Mouse (Mus musculus): ENCODE measurements around the gene Tnfrsf23. TPM values are rescaled to one million over a fixed set of nuclear protein-coding genes. Genes with fewer than 3 reads are reported as not detected.
A peak's percentile ranks its signal among the peaks of the same experiment; 100 is the strongest.
"Not testable (repeated sequence)": the region's sequence is repeated elsewhere in the genome, so short reads cannot be mapped to it uniquely, and the experiment has no call there.

Gene Tnfrsf23
- polyA plus RNA-seq, 1 experiment from 2014 or later: 0.59 TPM

GRCm38 (mm10) chr7:143709395-143709794 is 23.7 kb upstream of the Tnfrsf23 start:
- no peak overlapping the region for H3K4me2 ChIP-seq
- H3K36me3 ChIP-seq: peaks cover 68% of the 10 kb centered on the region
- peaks cover 13% of the 10 kb centered on the region for H3K4me1 ChIP-seq (replicated peaks)
- H3K27me3 ChIP-seq: no peaks in the 10 kb centered on the region
- 0 out of 2 replicates have a peak overlapping the region, but pooled peaks have one; percentile 4 for H3K9ac ChIP-seq (replicated peaks)
- WGBS: 87% methylated on average over 7 of the region's 7 CpGs
- no peak overlapping the region for H3K27ac ChIP-seq
- no peaks in the 10 kb centered on the region for H3K9me3 ChIP-seq
- no peak overlapping the region for H3K4me3 ChIP-seq (replicated peaks)
- no peak for ATAC-seq (ENCODE audit: insufficient number of reproducible peaks, insufficient read depth, low FRiP score, low TSS enrichment, low read depth)

GRCm38 (mm10) chr7:143706697-143707438 is 21.2 kb upstream of the Tnfrsf23 start:
- H3K4me1 ChIP-seq (replicated peaks): no peaks in the 10 kb centered on the region
- H3K27ac ChIP-seq: no peak overlapping the region
- no peaks in the 10 kb centered on the region for H3K9me3 ChIP-seq
- H3K9ac ChIP-seq (replicated peaks): no peak overlapping the region
- 30% methylated on average over 7 of the region's 7 CpGs for WGBS
- H3K36me3 ChIP-seq: peaks cover 74% of the 10 kb centered on the region
- H3K27me3 ChIP-seq: no peaks in the 10 kb centered on the region
- ATAC-seq (ENCODE audit: insufficient number of reproducible peaks, insufficient read depth, low FRiP score, low TSS enrichment, low read depth): peak; percentile 34; the same call in 1 of the 2 replicates
- H3K4me3 ChIP-seq (replicated peaks): no peak overlapping the region
- H3K4me2 ChIP-seq: no peak overlapping the region

- ATAC-seq (ENCODE audit: insufficient number of reproducible peaks, insufficient read depth, low FRiP score, low TSS enrichment, low read depth): no peak
These were observed 10.5 kb upstream of the Tnfrsf23 start for GRCm38 (mm10) chr7:143696140-143696539.

GRCm38 (mm10) chr7:143694550-143694949 is 8.9 kb upstream of the Tnfrsf23 start:
- peaks cover 95% of the 10 kb centered on the region for H3K36me3 ChIP-seq
- WGBS: 90% methylated on average over 7 of the region's 7 CpGs
- H3K4me2 ChIP-seq: no peak overlapping the region
- H3K9me3 ChIP-seq: 0 out of 2 replicates have a peak, but pooled peaks cover 4% of the 10 kb centered on the region
- H3K4me1 ChIP-seq (replicated peaks): no peaks in the 10 kb centered on the region
- H3K27ac ChIP-seq: no peak overlapping the region
- H3K4me3 ChIP-seq (replicated peaks): no peak overlapping the region
- no peaks in the 10 kb centered on the region for H3K27me3 ChIP-seq
- no peak overlapping the region for H3K9ac ChIP-seq (replicated peaks)
- ATAC-seq (ENCODE audit: insufficient number of reproducible peaks, insufficient read depth, low FRiP score, low TSS enrichment, low read depth): no peak

More at GRCm38 (mm10) chr7:143696140-143696539, 10.5 kb upstream of the Tnfrsf23 start:
- H3K9ac ChIP-seq (replicated peaks): no peak overlapping the region
- H3K4me2 ChIP-seq: no peak overlapping the region
- H3K36me3 ChIP-seq: peaks cover 90% of the 10 kb centered on the region
- 0 out of 2 replicates have a peak, but pooled peaks cover 4% of the 10 kb centered on the region for H3K9me3 ChIP-seq
- H3K4me1 ChIP-seq (replicated peaks): no peaks in the 10 kb centered on the region
- H3K27ac ChIP-seq: no peak overlapping the region
- no peaks in the 10 kb centered on the region for H3K27me3 ChIP-seq
- H3K4me3 ChIP-seq (replicated peaks): no peak overlapping the region
- 65% methylated on average over 2 of the region's 2 CpGs for WGBS

- Histone ChIP-seq H3K4me2 (no peak overlapping the region), H3K27ac (no peak overlapping the region), H3K9me3 (0 out of 2 replicates have a peak, but pooled peaks cover 4% of the 10 kb centered on the region), H3K9ac (replicated peaks) (no peak overlapping the region), H3K4me3 (replicated peaks) (no peak overlapping the region), H3K4me1 (replicated peaks) (no peaks in the 10 kb centered on the region), H3K36me3 (peaks cover 95% of the 10 kb centered on the region), H3K27me3 (no peaks in the 10 kb centered on the region)
- WGBS: 87% methylated on average over 12 of the region's 12 CpGs
- no peak for ATAC-seq (ENCODE audit: insufficient number of reproducible peaks, insufficient read depth, low FRiP score, low TSS enrichment, low read depth)
These were observed 7.3 kb upstream of the Tnfrsf23 start for GRCm38 (mm10) chr7:143692746-143693510.

- Histone ChIP-seq H3K27me3 (no peaks in the 10 kb centered on the region), H3K36me3 (peaks cover 90% of the 10 kb centered on the region), H3K9ac (replicated peaks) (no peak overlapping the region), H3K4me3 (replicated peaks) (no peak overlapping the region), H3K9me3 (0 out of 2 replicates have a peak, but pooled peaks cover 4% of the 10 kb centered on the region), H3K4me2 (no peak overlapping the region), H3K27ac (no peak overlapping the region), H3K4me1 (replicated peaks) (no peaks in the 10 kb centered on the region)
- 91% methylated on average over 4 of the region's 4 CpGs for WGBS
- ATAC-seq (ENCODE audit: insufficient number of reproducible peaks, insufficient read depth, low FRiP score, low TSS enrichment, low read depth): no peak
These were observed 6.2 kb upstream of the Tnfrsf23 start for GRCm38 (mm10) chr7:143691909-143692308.

GRCm38 (mm10) chr7:143691181-143691580 is 5.5 kb upstream of the Tnfrsf23 start:
- peaks cover 84% of the 10 kb centered on the region for H3K36me3 ChIP-seq
- no peak for ATAC-seq (ENCODE audit: insufficient number of reproducible peaks, insufficient read depth, low FRiP score, low TSS enrichment, low read depth)
- 92% methylated on average over 5 of the region's 5 CpGs for WGBS

GRCm38 (mm10) chr7:143689946-143690345 is 4.3 kb upstream of the Tnfrsf23 start:
- WGBS: 66% methylated on average over 4 of the region's 4 CpGs
- Histone ChIP-seq H3K27me3 (peaks cover 4% of the 10 kb centered on the region), H3K27ac (no peak overlapping the region), H3K4me3 (replicated peaks) (no peak overlapping the region), H3K36me3 (peaks cover 72% of the 10 kb centered on the region), H3K9me3 (no peaks in the 10 kb centered on the region), H3K9ac (replicated peaks) (no peak overlapping the region), H3K4me2 (no peak overlapping the region), H3K4me1 (replicated peaks) (no peaks in the 10 kb centered on the region)
- ATAC-seq (ENCODE audit: insufficient number of reproducible peaks, insufficient read depth, low FRiP score, low TSS enrichment, low read depth): no peak

More at GRCm38 (mm10) chr7:143691181-143691580, 5.5 kb upstream of the Tnfrsf23 start:
- Histone ChIP-seq H3K27ac (no peak overlapping the region), H3K9ac (replicated peaks) (no peak overlapping the region), H3K4me1 (replicated peaks) (no peaks in the 10 kb centered on the region), H3K9me3 (0 out of 2 replicates have a peak, but pooled peaks cover 2% of the 10 kb centered on the region), H3K4me3 (replicated peaks) (no peak overlapping the region), H3K27me3 (no peaks in the 10 kb centered on the region), H3K4me2 (no peak overlapping the region)

- peaks cover 5% of the 10 kb centered on the region for H3K27me3 ChIP-seq
- WGBS: 73% methylated on average over 7 of the region's 7 CpGs
- peaks cover 67% of the 10 kb centered on the region for H3K36me3 ChIP-seq
- ATAC-seq (ENCODE audit: insufficient number of reproducible peaks, insufficient read depth, low FRiP score, low TSS enrichment, low read depth): no peak
- H3K9ac ChIP-seq (replicated peaks): no peak overlapping the region
- H3K4me2 ChIP-seq: no peak overlapping the region
- no peak overlapping the region for H3K27ac ChIP-seq
- no peaks in the 10 kb centered on the region for H3K9me3 ChIP-seq
- H3K4me3 ChIP-seq (replicated peaks): no peak overlapping the region
- no peaks in the 10 kb centered on the region for H3K4me1 ChIP-seq (replicated peaks)
These were observed 3.8 kb upstream of the Tnfrsf23 start for GRCm38 (mm10) chr7:143689481-143689880.

- not testable (repeated sequence) for H3K27me3 ChIP-seq; H3K4me3 ChIP-seq (replicated peaks); H3K9ac ChIP-seq (replicated peaks); H3K4me2 ChIP-seq; ATAC-seq (ENCODE audit: insufficient number of reproducible peaks, insufficient read depth, low FRiP score, low TSS enrichment, low read depth); H3K9me3 ChIP-seq; H3K27ac ChIP-seq; H3K4me1 ChIP-seq (replicated peaks)
- 66% methylated on average over 3 of the region's 3 CpGs for WGBS
- peaks cover 39% of the 10 kb centered on the region for H3K36me3 ChIP-seq
These were observed 1.0 kb upstream of the Tnfrsf23 start for GRCm38 (mm10) chr7:143686676-143687075.

GRCm38 (mm10) chr7:143686191-143686590 is 519 bp upstream of the Tnfrsf23 start:
- H3K4me2 ChIP-seq; H3K27me3 ChIP-seq; H3K27ac ChIP-seq; H3K9me3 ChIP-seq; H3K9ac ChIP-seq (replicated peaks); H3K4me1 ChIP-seq (replicated peaks); H3K4me3 ChIP-seq (replicated peaks): not testable (repeated sequence)
- WGBS: 62% methylated on average over 4 of the region's 4 CpGs
- peak; percentile 27; the same call in 1 of the 2 replicates for ATAC-seq (ENCODE audit: insufficient number of reproducible peaks, insufficient read depth, low FRiP score, low TSS enrichment, low read depth)
- H3K36me3 ChIP-seq: peaks cover 35% of the 10 kb centered on the region
